Mouse (Mus musculus): ENCODE measurements at regions not wholly inside any gene's neighbourhood (a gene's known extent, or its start where the extent isn't known, plus 50 kb on each side); places are given as distances from the start of the nearest gene placed in this dataset.

- peak; percentile 61 for DNase-seq (ENCODE audit: low spot score)
- no peaks in the 10 kb centered on the region for H3K27me3 ChIP-seq (ENCODE audit: insufficient read depth, poor library complexity, severe bottlenecking)
- WGBS = 83% methylated on average over 6 of the region's 6 CpGs
These were observed 85.3 kb upstream of the Kcnd3 start for GRCm38 (mm10) chr3:105366806-105367205.

GRCm38 (mm10) chr3:105367972-105368371, 84.2 kb upstream of the Kcnd3 start:
- WGBS = 77% methylated on average over 8 of the region's 8 CpGs

More at GRCm38 (mm10) chr3:105366806-105367205, 85.3 kb upstream of the Kcnd3 start:
- peaks cover 26% of the 10 kb centered on the region for H3K4me1 ChIP-seq
- H3K9me3 ChIP-seq = no peaks in the 10 kb centered on the region
- H3K27ac ChIP-seq = peak overlapping the region; percentile 10; the same call in 1 of the 2 replicates
- no peaks in the 10 kb centered on the region for H3K36me3 ChIP-seq
- H3K4me3 ChIP-seq = no peak overlapping the region

GRCm38 (mm10) chr3:105372371-105372828, 79.7 kb upstream of the Kcnd3 start:
- Histone ChIP-seq H3K36me3 (no peaks in the 10 kb centered on the region), H3K9me3 (no peaks in the 10 kb centered on the region), H3K27me3 (ENCODE audit: insufficient read depth, poor library complexity, severe bottlenecking) (no peaks in the 10 kb centered on the region), H3K27ac (no peak overlapping the region), H3K4me1 (peaks cover 33% of the 10 kb centered on the region), H3K4me3 (no peak overlapping the region)
- DNase-seq (ENCODE audit: low spot score) = peak; percentile 58
- WGBS = 79% methylated on average over 6 of the region's 6 CpGs

More at GRCm38 (mm10) chr3:105367972-105368371, 84.2 kb upstream of the Kcnd3 start:
- Histone ChIP-seq H3K27ac (no peak overlapping the region), H3K36me3 (no peaks in the 10 kb centered on the region), H3K27me3 (ENCODE audit: insufficient read depth, poor library complexity, severe bottlenecking) (no peaks in the 10 kb centered on the region), H3K9me3 (no peaks in the 10 kb centered on the region), H3K4me3 (no peak overlapping the region), H3K4me1 (peaks cover 26% of the 10 kb centered on the region)
- peak; percentile 57 for DNase-seq (ENCODE audit: low spot score)

GRCm38 (mm10) chr3:105374306-105374705, 77.8 kb upstream of the Kcnd3 start:
- no peaks in the 10 kb centered on the region for H3K27me3 ChIP-seq (ENCODE audit: insufficient read depth, poor library complexity, severe bottlenecking)
- DNase-seq (ENCODE audit: low spot score) = no peak
- H3K9me3 ChIP-seq = no peaks in the 10 kb centered on the region
- no peaks in the 10 kb centered on the region for H3K36me3 ChIP-seq
- 89% methylated on average over 1 of the region's 1 CpGs for WGBS
- peaks cover 27% of the 10 kb centered on the region for H3K4me1 ChIP-seq
- H3K4me3 ChIP-seq = no peak overlapping the region
- peak overlapping the region; percentile 79; the same call in 1 of the 2 replicates for H3K27ac ChIP-seq

- H3K27ac ChIP-seq = peak overlapping the region; percentile 79
- no peaks in the 10 kb centered on the region for H3K27me3 ChIP-seq (ENCODE audit: insufficient read depth, poor library complexity, severe bottlenecking)
- no peak overlapping the region for H3K4me3 ChIP-seq
- peaks cover 31% of the 10 kb centered on the region for H3K4me1 ChIP-seq
- no peaks in the 10 kb centered on the region for H3K9me3 ChIP-seq
- DNase-seq (ENCODE audit: low spot score) = no peak
- no peaks in the 10 kb centered on the region for H3K36me3 ChIP-seq
These were observed 77.3 kb upstream of the Kcnd3 start for GRCm38 (mm10) chr3:105374836-105375235.

GRCm38 (mm10) chr3:105375383-105375782, 76.7 kb upstream of the Kcnd3 start:
- Histone ChIP-seq H3K4me3 (peak overlapping the region; percentile 36; the same call in 1 of the 2 replicates), H3K36me3 (no peaks in the 10 kb centered on the region), H3K27me3 (ENCODE audit: insufficient read depth, poor library complexity, severe bottlenecking) (no peaks in the 10 kb centered on the region), H3K4me1 (peaks cover 31% of the 10 kb centered on the region), H3K9me3 (no peaks in the 10 kb centered on the region), H3K27ac (peak overlapping the region; percentile 79; the same call in 1 of the 2 replicates)
- DNase-seq (ENCODE audit: low spot score) = no peak
- 51% methylated on average over 5 of the region's 5 CpGs for WGBS

GRCm38 (mm10) chr3:105375820-105376219, 76.3 kb upstream of the Kcnd3 start:
- Histone ChIP-seq H3K9me3 (no peaks in the 10 kb centered on the region), H3K27ac (peak overlapping the region; percentile 79), H3K36me3 (no peaks in the 10 kb centered on the region), H3K4me1 (peaks cover 31% of the 10 kb centered on the region), H3K4me3 (peak overlapping the region; percentile 36; the same call in 1 of the 2 replicates), H3K27me3 (ENCODE audit: insufficient read depth, poor library complexity, severe bottlenecking) (no peaks in the 10 kb centered on the region)
- DNase-seq (ENCODE audit: low spot score) = no peak
- 47% methylated on average over 7 of the region's 7 CpGs for WGBS

GRCm38 (mm10) chr3:105376346-105376745, 75.8 kb upstream of the Kcnd3 start:
- H3K9me3 ChIP-seq = no peaks in the 10 kb centered on the region
- H3K27ac ChIP-seq = peak overlapping the region; percentile 79; the same call in 1 of the 2 replicates
- DNase-seq (ENCODE audit: low spot score) = no peak
- H3K27me3 ChIP-seq (ENCODE audit: insufficient read depth, poor library complexity, severe bottlenecking) = no peaks in the 10 kb centered on the region
- H3K36me3 ChIP-seq = no peaks in the 10 kb centered on the region
- peaks cover 31% of the 10 kb centered on the region for H3K4me1 ChIP-seq
- WGBS = 68% methylated on average over 5 of the region's 5 CpGs
- H3K4me3 ChIP-seq = no peak overlapping the region

- H3K4me1 ChIP-seq = peaks cover 15% of the 10 kb centered on the region
- no peaks in the 10 kb centered on the region for H3K36me3 ChIP-seq
- 91% methylated on average over 4 of the region's 4 CpGs for WGBS
- no peak overlapping the region for H3K4me3 ChIP-seq
- H3K27me3 ChIP-seq (ENCODE audit: insufficient read depth, poor library complexity, severe bottlenecking) = no peaks in the 10 kb centered on the region
- no peak for DNase-seq (ENCODE audit: low spot score)
- H3K9me3 ChIP-seq = no peaks in the 10 kb centered on the region
- H3K27ac ChIP-seq = no peak overlapping the region
These were observed 71.3 kb upstream of the Kcnd3 start for GRCm38 (mm10) chr3:105380818-105381217.

GRCm38 (mm10) chr3:105392611-105393514, 59.3 kb upstream of the Kcnd3 start:
- WGBS = 56% methylated on average over 8 of the region's 8 CpGs
- Histone ChIP-seq H3K27ac (no peak overlapping the region), H3K4me1 (peaks cover 14% of the 10 kb centered on the region), H3K4me3 (no peak overlapping the region), H3K27me3 (ENCODE audit: insufficient read depth, poor library complexity, severe bottlenecking) (no peaks in the 10 kb centered on the region), H3K36me3 (no peaks in the 10 kb centered on the region), H3K9me3 (no peaks in the 10 kb centered on the region)
- DNase-seq (ENCODE audit: low spot score) = no peak
